Mouse (Mus musculus) kidney, adult 2 months (tissue): Measurements from ENCODE around the gene Ildr2.

ENCODE experiments used
- CTCF ChIP-seq: fragments of 200-500 bp; conservative IDR thresholded peaks from 2 replicates; pipeline ENCODE4 v1.5.1; 2011; ENCODE audit warnings: low read depth, mild to moderate bottlenecking, control low read depth, low read length, moderate library complexity, mixed read lengths; ENCODE audit not compliant: insufficient read depth, insufficient read length
- POLR2A ChIP-seq: fragments of 200-500 bp; IDR thresholded peaks from one replicate; pipeline ENCODE4 v1.6.1; 2011; ENCODE audit warnings: low read depth, low read length, control low read depth

DNA sequence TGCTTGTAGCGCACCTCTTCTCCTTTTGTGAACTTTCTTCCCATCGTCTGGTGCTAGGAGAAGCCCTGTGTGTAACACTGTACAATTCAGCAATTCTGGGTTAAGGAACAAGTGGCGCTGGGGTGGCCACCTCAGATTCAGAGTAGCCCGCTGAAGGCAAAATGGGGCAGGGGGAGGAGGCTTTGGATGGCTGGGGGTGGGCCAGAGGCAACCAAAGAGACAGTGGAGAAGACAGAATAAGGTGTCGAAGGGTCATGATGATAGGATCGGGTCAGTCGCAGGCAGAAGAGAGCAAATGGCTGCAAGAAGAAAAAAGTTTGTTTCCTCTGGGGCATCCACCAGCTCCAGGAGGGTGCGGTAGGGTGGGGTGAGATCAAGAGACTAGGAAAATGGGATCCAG is 1.2 kb downstream of the Ildr2 start:
- TF ChIP-seq POLR2A, result no peak
- no peak for TF ChIP-seq CTCF
